Mouse (Mus musculus): Measurements from ENCODE around the gene Fat2. TPM values are rescaled to one million over a fixed set of nuclear protein-coding genes. Genes with fewer than 3 reads are reported as not detected.

Gene Fat2
- 0.02 and 0.10 TPM in 2 replicates for polyA plus RNA-seq (2012; rRNA removed)

GRCm38 (mm10) chr11:55336101-55336891 lies at the start of gene Fat2:
Gene Fat2, minus strand, starts transcription at chr11:55336564.

GRCm38 (mm10) chr11:55204159-55204596 lies 132.2 kb downstream of the Fat2 start, which contains the start of gene Slc36a1:
Gene Slc36a1, plus strand, starts transcription at chr11:55204350.

Other genes with a start within 250 kb of the Fat2 start
- 4.8 and 6.2 TPM in 2 replicates for gene Gm2a, start 238.4 kb downstream of the Fat2 start, polyA plus RNA-seq (2012; rRNA removed)
- gene Slc36a3, start 184.9 kb downstream of the Fat2 start, polyA plus RNA-seq (2012; rRNA removed), result not detected in 2 replicates
- gene Slc36a2, start 151.5 kb downstream of the Fat2 start, polyA plus RNA-seq (2012; rRNA removed), result 0.56 and 0.58 TPM in 2 replicates
- 6.5 and 10.7 TPM in 2 replicates for gene Slc36a1, start 132.2 kb downstream of the Fat2 start, polyA plus RNA-seq (2012; rRNA removed)
- 399 and 502 TPM in 2 replicates for gene Sparc, start 86.6 kb upstream of the Fat2 start, polyA plus RNA-seq (2012; rRNA removed)
- 99.8 and 165 TPM in 2 replicates for gene Atox1, start 124.7 kb upstream of the Fat2 start, polyA plus RNA-seq (2012; rRNA removed)
- 103 and 111 TPM in 2 replicates for gene G3bp1, start 133.1 kb upstream of the Fat2 start, polyA plus RNA-seq (2012; rRNA removed)

All from central nervous system, embryonic 11.5 days (tissue).